Mouse (Mus musculus) C2C12 (cell line): ENCODE data around the gene Gar1. TPM values are rescaled to one million over a fixed set of nuclear protein-coding genes. Genes with fewer than 3 reads are reported as not detected.

Experiments
- H3K27me3 ChIP-seq: one replicate; pipeline ENCODE4 v1.6.1; 2011; ENCODE audit not compliant: control insufficient read depth, insufficient read depth, insufficient read length
- H3K36me3 ChIP-seq: one replicate; pipeline ENCODE4 v1.6.1; 2011; ENCODE audit not compliant: control insufficient read depth, insufficient read depth
- H3K4me3 ChIP-seq: one replicate; pipeline ENCODE4 v1.5.1; 2011; ENCODE audit warnings: mild to moderate bottlenecking, control low read depth; ENCODE audit not compliant: poor library complexity, insufficient read depth, severe bottlenecking
- H3K79me2 ChIP-seq: one replicate; pipeline ENCODE4 v1.6.1; 2011; ENCODE audit not compliant: control insufficient read depth, insufficient read depth
- H3K79me3 ChIP-seq: one replicate; pipeline ENCODE4 v1.6.1; 2011; ENCODE audit warnings: low read depth, control low read depth
- H3ac ChIP-seq: one replicate; pipeline ENCODE3; 2011; ENCODE audit warnings: low read depth; ENCODE audit not compliant: control insufficient read depth, insufficient read length
- CEBPB ChIP-seq: IDR thresholded peaks from one replicate; pipeline ENCODE4 v1.6.1; 2011; ENCODE audit warnings: low read depth, mild to moderate bottlenecking, control low read depth, moderate library complexity
- CTCF ChIP-seq: IDR thresholded peaks from one replicate; pipeline ENCODE4 v1.5.1; 2011; ENCODE audit not compliant: control insufficient read depth, insufficient read depth, insufficient read length
- FOSL1 ChIP-seq: IDR thresholded peaks from one replicate; pipeline ENCODE4 v1.8.0; 2011; ENCODE audit warnings: mild to moderate bottlenecking, low read length; ENCODE audit not compliant: poor library complexity, insufficient read depth, severe bottlenecking
- MAX ChIP-seq: IDR thresholded peaks from one replicate; pipeline ENCODE4 v1.6.1; 2011; ENCODE audit warnings: mild to moderate bottlenecking, control low read depth
- MYOD1 ChIP-seq: IDR thresholded peaks from one replicate; pipeline ENCODE4 v1.6.1; 2011; ENCODE audit warnings: low read depth; ENCODE audit not compliant: control insufficient read depth, insufficient read length
- MYOG ChIP-seq: IDR thresholded peaks from one replicate; pipeline ENCODE4 v1.6.1; 2011; ENCODE audit not compliant: control insufficient read depth, insufficient read length; ENCODE audit errors: extremely low read depth
- USF1 ChIP-seq: IDR thresholded peaks from one replicate; pipeline ENCODE4 v1.6.1; 2011; ENCODE audit warnings: low read depth, mild to moderate bottlenecking, control low read depth, moderate library complexity
- polyA plus RNA-seq: library from polyadenylated mRNA; unstranded; fragments of >200 nt; fragmentation: generic; extraction: Trizol; gene quantifications from one replicate; pipeline ENCODE4 v1.2.1, GENCODE M21; 2012; ENCODE audit warnings: missing spikeins

Gene Gar1
- polyA plus RNA-seq, 1 experiment, result 222 TPM

DNA sequence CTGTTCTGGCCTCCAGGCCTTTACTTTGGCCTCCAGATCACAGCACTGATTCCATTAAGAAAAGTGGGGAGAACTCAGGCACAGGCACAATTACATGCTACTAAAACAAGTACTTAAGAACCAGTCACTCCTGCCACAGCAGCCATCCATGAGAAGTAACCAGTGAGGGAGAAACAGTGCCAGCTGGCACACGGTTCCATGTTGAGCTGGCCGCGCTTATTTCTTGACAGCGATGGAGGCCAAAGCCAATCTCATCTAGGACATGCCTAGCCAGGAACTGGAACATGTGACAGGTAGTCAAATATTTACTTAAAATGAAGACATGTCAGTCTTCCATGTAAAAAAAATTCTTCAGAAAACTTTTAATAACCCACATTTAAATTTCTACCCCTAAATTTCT, 7.0 kb downstream of the Gar1 start:
- Histone ChIP-seq H3ac (no peak overlapping the region), H3K4me3 (no peak overlapping the region), H3K36me3 (peaks cover 43% of the 10 kb centered on the region), H3K27me3 (no peaks in the 10 kb centered on the region), H3K79me2 (peaks cover 33% of the 10 kb centered on the region), H3K79me3 (peaks cover 32% of the 10 kb centered on the region)
- TF ChIP-seq FOSL1 (no peak), MAX (no peak), CEBPB (no peak), MYOG (no peak), CTCF (no peak), USF1 (no peak), MYOD1 (no peak)

DNA sequence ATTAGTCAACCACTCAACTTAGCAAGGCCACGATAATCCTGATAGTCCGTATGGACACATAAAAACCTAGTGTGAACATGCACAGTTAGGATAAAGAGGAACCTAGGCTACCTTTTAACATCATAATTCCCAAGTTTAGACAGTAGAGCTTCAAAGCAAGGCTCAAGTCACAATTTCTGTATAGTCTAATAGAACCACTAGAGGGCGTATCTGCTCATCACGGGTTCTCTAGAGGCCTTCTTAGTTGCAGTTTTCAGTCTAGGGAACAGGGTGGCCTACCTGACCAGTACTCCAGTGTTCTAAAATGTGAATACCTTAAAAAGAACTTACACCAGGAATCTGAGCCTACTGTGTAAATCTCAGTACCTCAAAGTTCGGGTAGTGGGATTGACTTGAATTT, 7.9 kb downstream of the Gar1 start:
- H3K79me3 ChIP-seq, result peaks cover 23% of the 10 kb centered on the region
- no peaks in the 10 kb centered on the region for H3K27me3 ChIP-seq
- no peak overlapping the region for H3K4me3 ChIP-seq
- H3ac ChIP-seq, result no peak overlapping the region
- TF ChIP-seq MYOD1 (no peak), USF1 (no peak), MYOG (no peak), MAX (no peak), FOSL1 (no peak), CTCF (no peak), CEBPB (no peak)
- peaks cover 25% of the 10 kb centered on the region for H3K79me2 ChIP-seq
- H3K36me3 ChIP-seq, result peaks cover 35% of the 10 kb centered on the region

DNA sequence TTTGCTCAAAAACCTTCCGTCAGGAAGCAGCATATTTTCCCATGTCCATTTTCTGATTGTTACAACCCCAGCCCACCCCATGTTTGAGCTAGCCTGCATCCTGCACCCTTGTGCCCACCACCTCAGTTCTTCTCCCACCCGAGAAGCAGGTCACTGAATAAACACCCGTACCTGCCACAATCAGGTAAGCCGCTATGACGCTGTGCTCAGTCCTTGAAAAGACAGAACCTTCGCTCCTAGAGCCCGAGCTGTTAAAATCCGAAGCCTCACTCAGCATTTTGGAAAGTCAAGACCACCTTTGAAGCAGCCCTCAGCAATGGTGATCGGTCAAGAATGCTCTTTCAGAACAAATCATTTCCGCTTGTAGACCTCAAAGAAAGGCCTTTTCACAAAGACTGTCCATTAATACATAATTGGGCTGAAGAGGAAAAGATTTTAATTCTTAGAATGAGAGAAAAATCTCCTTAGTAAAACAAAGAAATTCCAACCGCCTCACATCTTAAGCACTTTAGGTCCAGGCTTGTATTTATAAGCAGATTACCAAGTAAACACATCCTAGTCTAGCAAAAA, 8.9 kb downstream of the Gar1 start, which contains the start of gene Rrh:
Rrh (minus strand) TSS at position 382 of the 570 bp plus-strand sequence.
- Histone ChIP-seq H3K36me3 (peaks cover 32% of the 10 kb centered on the region), H3ac (no peak within 1 kb of the TSS), H3K27me3 (no peaks in the 10 kb centered on the region), H3K79me2 (peaks cover 15% of the 10 kb centered on the region), H3K4me3 (no peak within 1 kb of the TSS), H3K79me3 (peaks cover 13% of the 10 kb centered on the region)
- TF ChIP-seq MYOG (no peak), MYOD1 (no peak), MAX (no peak), CEBPB (no peak), FOSL1 (no peak), CTCF (no peak), USF1 (no peak)

DNA sequence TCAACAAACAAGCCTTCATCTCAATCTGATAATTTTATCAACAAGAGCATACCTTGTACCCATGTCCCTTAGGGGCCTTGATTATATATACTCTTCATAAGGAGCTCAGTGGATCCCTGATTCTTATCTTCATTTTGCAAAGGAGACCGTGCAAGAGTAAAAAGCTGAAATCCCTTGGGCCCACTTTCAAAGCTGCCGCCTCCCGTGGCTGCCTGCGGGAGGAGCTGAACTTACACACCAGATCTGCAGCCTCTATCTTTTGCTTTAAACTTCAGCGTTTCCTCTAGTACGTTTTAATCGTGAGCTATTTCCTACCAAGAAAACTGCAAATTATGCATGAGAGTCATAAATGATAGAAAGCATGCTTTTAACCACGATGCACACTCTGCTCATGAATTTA, 9.5 kb downstream of the Gar1 start:
- H3K79me3 ChIP-seq, result peaks cover 9% of the 10 kb centered on the region
- H3K27me3 ChIP-seq, result no peaks in the 10 kb centered on the region
- H3ac ChIP-seq, result no peak overlapping the region
- peaks cover 9% of the 10 kb centered on the region for H3K79me2 ChIP-seq
- H3K36me3 ChIP-seq, result peaks cover 32% of the 10 kb centered on the region
- TF ChIP-seq MYOD1 (no peak), MAX (no peak), CEBPB (no peak), MYOG (no peak), CTCF (no peak), FOSL1 (no peak), USF1 (no peak)
- no peak overlapping the region for H3K4me3 ChIP-seq

DNA sequence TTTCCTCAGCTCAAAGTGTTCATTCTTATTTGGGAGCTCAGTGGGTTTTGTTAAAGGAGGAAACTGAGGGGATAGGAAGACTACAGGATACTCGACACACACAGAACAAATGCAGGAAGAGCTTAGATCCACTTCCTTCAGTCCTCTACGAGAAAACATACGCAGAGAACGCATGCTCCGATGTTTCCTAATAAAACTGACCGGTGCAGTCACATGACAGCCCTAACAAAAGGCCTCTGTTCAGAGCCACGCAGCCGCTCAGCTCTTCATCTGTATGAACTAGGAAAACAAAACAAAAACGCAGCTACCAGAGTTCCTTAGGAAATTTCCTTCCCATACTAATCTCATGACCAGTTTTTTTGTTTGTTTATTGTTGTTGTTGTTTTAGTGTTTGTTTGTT, 10.3 kb downstream of the Gar1 start:
- Histone ChIP-seq H3K4me3 (no peak overlapping the region), H3K79me3 (peaks cover 2% of the 10 kb centered on the region), H3K79me2 (peaks cover under 1% of the 10 kb centered on the region), H3K36me3 (peaks cover 31% of the 10 kb centered on the region), H3K27me3 (no peaks in the 10 kb centered on the region), H3ac (no peak overlapping the region)
- TF ChIP-seq CTCF (no peak), CEBPB (no peak), FOSL1 (no peak), USF1 (no peak), MYOD1 (no peak), MAX (no peak)

DNA sequence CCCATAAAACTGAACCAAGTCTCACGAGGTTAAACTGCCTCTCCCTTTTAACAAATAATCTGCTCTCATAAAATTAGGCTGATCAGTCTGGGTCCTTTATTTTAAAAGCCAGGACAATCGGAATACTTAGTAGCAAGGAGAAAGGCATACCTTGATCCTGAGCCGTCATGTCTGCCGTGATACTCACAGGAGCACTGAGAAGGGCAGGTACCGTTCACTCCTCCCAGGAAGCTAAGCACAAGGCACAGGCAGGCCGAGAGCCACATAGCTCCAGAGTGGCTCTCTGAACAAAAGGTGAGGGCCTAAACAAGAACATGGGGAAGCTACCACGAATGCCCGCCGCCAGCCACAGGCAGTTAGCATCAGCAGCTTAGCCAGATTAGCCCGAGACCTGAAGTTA, 27.4 kb downstream of the Gar1 start, which contains the start of gene Lrit3:
Lrit3 (minus strand) TSS at position 266 of the 400 bp plus-strand sequence.
- TF ChIP-seq CEBPB, result no peak
- no peak for TF ChIP-seq USF1
- no peaks in the 10 kb centered on the region for H3K36me3 ChIP-seq

More for the DNA sequence above, 27.4 kb downstream of the Gar1 start, which contains the start of gene Lrit3:
- H3K79me3 ChIP-seq, result no peaks in the 10 kb centered on the region
- H3K27me3 ChIP-seq, result no peaks in the 10 kb centered on the region
- no peaks in the 10 kb centered on the region for H3K79me2 ChIP-seq
- H3K4me3 ChIP-seq, result no peak within 1 kb of the TSS
- no peak within 1 kb of the TSS for H3ac ChIP-seq
